Mouse (Mus musculus) G1E (cell line): ENCODE results near the gene Lemd1. TPM values are rescaled to one million over a fixed set of nuclear protein-coding genes. Genes with fewer than 3 reads are reported as not detected.

Source experiments
- ATAC-seq: 2 replicates; pipeline ENCODE4 v1.8.0; 2016; ENCODE audit warnings: mild to moderate bottlenecking; ENCODE audit not compliant: insufficient number of reproducible peaks, poor library complexity, low FRiP score, severe bottlenecking; ENCODE audit errors: extremely low read depth
- DNase-seq: peaks from one replicate; pipeline ENCODE4 v3.0.0; 2012; ENCODE audit warnings: low spot score
- H3K27me3 ChIP-seq: 2 replicates; pipeline ENCODE4 v1.6.1; 2012; ENCODE audit warnings: mild to moderate bottlenecking, low read length, inconsistent platforms; ENCODE audit not compliant: insufficient read depth
- H3K36me3 ChIP-seq: replicated peaks from 2 replicates; pipeline ENCODE3; 2012; ENCODE audit warnings: mild to moderate bottlenecking, inconsistent platforms
- H3K4me1 ChIP-seq: 2 replicates; pipeline ENCODE4 v1.6.1; 2012; ENCODE audit warnings: low read depth, low read length, inconsistent platforms, mixed read lengths; ENCODE audit not compliant: insufficient read depth
- H3K4me3 ChIP-seq: 2 replicates; pipeline ENCODE4 v1.5.1; 2012; ENCODE audit warnings: low read depth, mild to moderate bottlenecking, inconsistent platforms, low read length, moderate library complexity, mixed read lengths
- H3K9me3 ChIP-seq: replicated peaks from 2 replicates; pipeline ENCODE4 v1.6.1; 2012; ENCODE audit warnings: inconsistent platforms
- CTCF ChIP-seq: IDR thresholded peaks from 2 replicates; pipeline ENCODE4 v1.5.1; 2012; ENCODE audit warnings: low read depth, low read length, inconsistent platforms, mixed read lengths
- GATA1 ChIP-seq: IDR thresholded peaks from 2 replicates; pipeline ENCODE4 v1.6.1; 2012; ENCODE audit warnings: borderline replicate concordance, low read length, inconsistent platforms, mixed read lengths
- GATA2 ChIP-seq: IDR thresholded peaks from 2 replicates; pipeline ENCODE4 v1.6.1; 2012; ENCODE audit warnings: low read depth, low read length, inconsistent platforms, borderline replicate concordance
- POLR2AphosphoS5 ChIP-seq: IDR thresholded peaks from 2 replicates; pipeline ENCODE4 v1.6.1; 2012; ENCODE audit warnings: low read depth, low read length, inconsistent platforms; ENCODE audit not compliant: insufficient replicate concordance
- TAL1 ChIP-seq: conservative IDR thresholded peaks from 2 replicates; pipeline ENCODE4 v1.6.1; 2012; ENCODE audit warnings: low read depth, low read length, inconsistent platforms, mixed read lengths
- polyA plus RNA-seq: library from polyadenylated mRNA; stranded (reverse); fragments of >175 nt; gene quantifications from 2 replicates; pipeline ENCODE4 v1.2.3, GENCODE M21; 2012
- total RNA-seq, 2 experiments: library from RNA; stranded (forward) in 1 of 2; stranded (reverse) in 1 of 2; fragments of 200-1000 nt in 1 of 2; fragments of >200 nt in 1 of 2; fragmentation: Nextera tagmentation in 1 of 2; gene quantifications; 2 replicates each; pipeline ENCODE4 v1.2.3; 2014 to 2017

Gene Lemd1
- total and polyA plus RNA-seq, 3 experiments = 0.44 TPM; not detected in 2

- TF ChIP-seq GATA1 (no peak), GATA2 (no peak), POLR2AphosphoS5 (no peak), CTCF (no peak), TAL1 (no peak)
- no peaks in the 10 kb centered on the region for H3K36me3 ChIP-seq
- no peak for ATAC-seq
- no peak for DNase-seq
- H3K27me3 ChIP-seq = peaks cover 40% of the 10 kb centered on the region
- H3K4me3 ChIP-seq = no peak overlapping the region
- H3K4me1 ChIP-seq = no peaks in the 10 kb centered on the region
- H3K9me3 ChIP-seq = no peaks in the 10 kb centered on the region
Measured at GRCm38 (mm10) chr1:132145973-132146685, 45.1 kb upstream of the Lemd1 start.

GRCm38 (mm10) chr1:132149410-132149809 is 41.8 kb upstream of the Lemd1 start:
- TF ChIP-seq GATA2 (no peak), GATA1 (no peak), CTCF (no peak), POLR2AphosphoS5 (no peak), TAL1 (no peak)
- Histone ChIP-seq H3K4me1 (no peaks in the 10 kb centered on the region), H3K4me3 (no peak overlapping the region), H3K27me3 (peaks cover 26% of the 10 kb centered on the region), H3K36me3 (no peaks in the 10 kb centered on the region), H3K9me3 (no peaks in the 10 kb centered on the region)
- no peak for ATAC-seq
- no peak for DNase-seq

- no peak for ATAC-seq
- Histone ChIP-seq H3K36me3 (no peaks in the 10 kb centered on the region), H3K27me3 (peaks cover 26% of the 10 kb centered on the region), H3K4me1 (no peaks in the 10 kb centered on the region), H3K9me3 (no peaks in the 10 kb centered on the region), H3K4me3 (no peak overlapping the region)
- DNase-seq = no peak
- no peak for TF ChIP-seq CTCF
- TF ChIP-seq GATA2 = no peak
- no peak for TF ChIP-seq TAL1
- TF ChIP-seq GATA1 = no peak
- no peak for TF ChIP-seq POLR2AphosphoS5
Measured at GRCm38 (mm10) chr1:132150171-132150570, 41.1 kb upstream of the Lemd1 start.

GRCm38 (mm10) chr1:132150817-132151601 is 40.2 kb upstream of the Lemd1 start:
- Histone ChIP-seq H3K4me1 (peaks cover 4% of the 10 kb centered on the region), H3K4me3 (no peak overlapping the region), H3K36me3 (no peaks in the 10 kb centered on the region), H3K9me3 (no peaks in the 10 kb centered on the region), H3K27me3 (peaks cover 24% of the 10 kb centered on the region)
- ATAC-seq (no peak), DNase-seq (no peak)
- TF ChIP-seq GATA1 (no peak), POLR2AphosphoS5 (no peak), GATA2 (no peak), TAL1 (no peak), CTCF (no peak)

- TF ChIP-seq TAL1 = no peak
- no peak for TF ChIP-seq GATA2
- TF ChIP-seq CTCF = no peak
- TF ChIP-seq POLR2AphosphoS5 = no peak
- no peak for TF ChIP-seq GATA1
- H3K36me3 ChIP-seq = no peaks in the 10 kb centered on the region
- H3K27me3 ChIP-seq = peaks cover 22% of the 10 kb centered on the region
- DNase-seq (no peak), ATAC-seq (no peak)
- H3K9me3 ChIP-seq = no peaks in the 10 kb centered on the region
- H3K4me3 ChIP-seq = no peak overlapping the region
- H3K4me1 ChIP-seq = peaks cover 4% of the 10 kb centered on the region
Measured at GRCm38 (mm10) chr1:132151908-132152307, 39.3 kb upstream of the Lemd1 start.

GRCm38 (mm10) chr1:132153086-132153690 is 38.0 kb upstream of the Lemd1 start:
- ATAC-seq = no peak
- Histone ChIP-seq H3K36me3 (no peaks in the 10 kb centered on the region), H3K9me3 (no peaks in the 10 kb centered on the region), H3K27me3 (peaks cover 30% of the 10 kb centered on the region), H3K4me3 (no peak overlapping the region), H3K4me1 (peaks cover 9% of the 10 kb centered on the region)
- no peak for DNase-seq
- TF ChIP-seq TAL1 = no peak
- TF ChIP-seq POLR2AphosphoS5 = no peak
